Mouse (Mus musculus) forebrain, postnatal 0 days (tissue): ENCODE measurements around the gene Peli3. TPM values are rescaled to one million over a fixed set of nuclear protein-coding genes. Genes with fewer than 3 reads are reported as not detected.

ENCODE experiments used
- ATAC-seq: fragments of 200-750 bp; cut with Nextera tagmentation; 2 replicates; pipeline ENCODE4 v1.8.0; 2017; ENCODE audit warnings: mild to moderate bottlenecking, moderate library complexity
- DNase-seq: peaks from one replicate; pipeline ENCODE4 v3.0.0-alpha.2; 2015
- H3K27ac ChIP-seq: fragments of 300-500 bp; sonication (generic); 2 replicates; pipeline ENCODE4 v1.5.1; 2014; ENCODE audit warnings: low read depth, mild to moderate bottlenecking, antibody characterized with exemption, low read length, moderate library complexity, mixed read lengths
- H3K27me3 ChIP-seq: fragments of 300-500 bp; sonication (generic); 2 replicates; pipeline ENCODE4 v1.6.1; 2014; ENCODE audit warnings: mild to moderate bottlenecking, low read length, mixed read lengths; ENCODE audit not compliant: insufficient read depth
- H3K36me3 ChIP-seq: fragments of 300-500 bp; sonication (generic); 2 replicates; pipeline ENCODE4 v1.6.1; 2014; ENCODE audit warnings: mild to moderate bottlenecking, moderate library complexity; ENCODE audit not compliant: insufficient read depth
- H3K4me1 ChIP-seq: fragments of 300-500 bp; sonication (generic); 2 replicates; pipeline ENCODE4 v1.6.1; 2014; ENCODE audit warnings: antibody characterized with exemption; ENCODE audit not compliant: insufficient read depth
- H3K4me2 ChIP-seq: fragments of 300-500 bp; sonication (generic); 2 replicates; pipeline ENCODE4 v1.6.1; 2014; ENCODE audit warnings: low read depth, mild to moderate bottlenecking, moderate library complexity
- H3K4me3 ChIP-seq: fragments of 300-500 bp; sonication (generic); 2 replicates; pipeline ENCODE4 v1.5.1; 2014; ENCODE audit warnings: low read depth, low read length, mixed read lengths
- H3K9ac ChIP-seq: fragments of 300-500 bp; sonication (generic); 2 replicates; pipeline ENCODE4 v1.6.1; 2014; ENCODE audit warnings: mild to moderate bottlenecking
- H3K9me3 ChIP-seq: fragments of 300-500 bp; sonication (generic); 2 replicates; pipeline ENCODE4 v1.6.1; 2016; ENCODE audit warnings: low read length
- CTCF ChIP-seq: sonication (generic); IDR thresholded peaks from 2 replicates; pipeline ENCODE4 v1.5.1; 2016; ENCODE audit warnings: antibody characterized with exemption, control low read depth, low read depth
- WGBS: fragments of 180-500 bp; shearing (Covaris S2); extraction: QIAGEN DNeasy Blood & Tissue Kit; methylation state at CpG from one replicate; pipeline ENCODE4 v1.1.7; 2014; 5-methylcytosine and 5-hydroxymethylcytosine counted together
- polyA plus RNA-seq: library from polyadenylated mRNA; unstranded; fragments of >200 nt; fragmentation: Nextera tagmentation; extraction: Ambion mirVana; gene quantifications from 2 replicates; pipeline ENCODE4 v1.2.1, GENCODE M21; 2015
- total RNA-seq: library from RNA; depleted of rRNA; stranded (reverse); fragments of >200 nt; gene quantifications from 2 replicates; pipeline ENCODE4 v1.2.3, GENCODE M21; 2014

Gene Peli3
- total and polyA plus RNA-seq, 2 experiments from 2014 or later: 10.9 to 11.5 TPM

DNA sequence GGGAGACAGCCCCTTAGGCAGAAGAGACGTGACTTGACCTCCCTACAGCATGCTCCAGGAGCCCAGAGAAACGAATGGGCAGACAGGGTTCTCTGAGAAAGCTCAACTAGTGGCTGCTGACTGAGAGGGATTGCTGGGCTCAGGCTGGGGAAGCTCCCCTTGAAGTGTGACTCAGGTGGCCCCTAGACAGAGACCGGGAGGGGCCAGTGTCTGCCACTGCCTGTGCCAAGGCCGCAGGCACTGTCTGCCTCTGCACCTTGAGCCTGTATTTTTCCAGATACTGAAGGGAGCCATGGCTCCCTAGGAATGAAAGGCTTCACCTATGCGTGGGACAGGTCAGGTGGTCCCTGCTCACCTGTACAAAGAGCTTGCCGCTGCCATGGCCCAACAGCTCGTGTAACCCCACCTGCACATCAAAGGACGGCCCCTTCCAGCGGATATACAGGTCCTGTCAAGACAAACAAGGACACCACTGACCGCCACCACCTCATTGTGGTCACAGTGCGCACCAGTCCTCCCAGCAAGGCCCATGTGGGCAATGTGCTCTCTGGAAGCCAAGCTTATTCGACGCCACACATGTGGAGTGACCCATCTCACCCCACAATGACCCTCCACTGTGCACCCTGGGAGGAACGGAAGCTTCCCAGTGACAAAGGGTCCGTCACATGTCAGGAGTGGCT, 26.9 kb downstream of the Peli3 start:
- Histone ChIP-seq H3K27me3 (no peaks in the 10 kb centered on the region), H3K4me3 (no peak overlapping the region), H3K4me2 (no peak overlapping the region), H3K9me3 (no peaks in the 10 kb centered on the region), H3K27ac (no peak overlapping the region), H3K4me1 (no peaks in the 10 kb centered on the region), H3K9ac (no peak overlapping the region), H3K36me3 (peaks cover 96% of the 10 kb centered on the region)
- 94% methylated on average over 15 of the region's 15 CpGs for whole genome bisulfite sequencing
- TF ChIP-seq CTCF: no peak
- no peak for DNase-seq
- no peak for ATAC-seq

DNA sequence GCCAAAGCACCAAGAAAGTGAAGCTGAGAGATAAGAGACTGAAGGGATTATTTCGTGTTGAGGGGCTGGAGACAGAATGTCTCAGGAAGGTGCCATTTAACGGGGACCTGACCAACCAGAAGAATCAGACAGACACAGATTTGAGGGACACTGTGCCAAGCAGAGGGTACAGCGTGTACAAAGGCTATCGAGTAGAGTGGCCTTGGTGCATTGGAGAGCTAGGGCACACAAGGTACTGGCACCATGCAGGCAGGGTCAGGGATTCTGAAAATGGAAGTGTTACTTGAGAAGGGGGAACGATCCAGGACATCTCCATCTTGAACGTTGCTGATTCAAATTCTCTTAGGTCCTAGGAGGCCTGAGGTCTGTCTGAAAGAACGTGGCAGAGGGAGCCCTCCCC, 33.6 kb downstream of the Peli3 start:
- Histone ChIP-seq H3K27me3 (no peaks in the 10 kb centered on the region), H3K9ac (no peak overlapping the region), H3K27ac (no peak overlapping the region), H3K4me2 (no peak overlapping the region), H3K4me1 (no peaks in the 10 kb centered on the region; the same call in 1 of the 2 replicates), H3K9me3 (no peaks in the 10 kb centered on the region), H3K4me3 (no peak overlapping the region), H3K36me3 (peaks cover 57% of the 10 kb centered on the region)
- no peak for TF ChIP-seq CTCF
- DNase-seq (no peak), ATAC-seq (no peak)
- WGBS: 95% methylated on average over 7 of the region's 7 CpGs

DNA sequence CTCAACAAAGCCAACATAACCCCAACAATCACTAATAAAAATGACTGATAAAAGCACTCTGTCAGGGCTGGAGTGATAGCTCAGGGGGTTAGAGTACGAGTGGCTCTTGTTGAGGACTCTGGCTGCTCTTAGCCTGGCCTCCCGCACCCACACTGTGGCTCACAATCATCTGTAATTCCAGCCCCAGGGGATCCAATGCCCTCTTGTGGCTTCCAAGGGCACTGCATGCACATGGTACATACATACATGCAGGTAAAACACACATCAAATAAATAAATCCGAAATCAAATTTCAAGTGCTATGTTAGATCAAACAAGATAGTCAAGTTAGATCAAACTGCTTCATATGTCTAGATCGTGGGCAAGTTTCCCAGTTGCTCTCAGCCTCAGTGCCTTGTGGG, 34.8 kb downstream of the Peli3 start:
- Histone ChIP-seq H3K36me3 (peaks cover 47% of the 10 kb centered on the region), H3K27me3 (no peaks in the 10 kb centered on the region), H3K4me2 (no peak overlapping the region), H3K27ac (no peak overlapping the region), H3K9me3 (no peaks in the 10 kb centered on the region), H3K4me1 (no peaks in the 10 kb centered on the region; the same call in 1 of the 2 replicates), H3K4me3 (no peak overlapping the region), H3K9ac (no peak overlapping the region)
- TF ChIP-seq CTCF: peak; percentile 76
- DNase-seq: peak; percentile 29
- WGBS: 75% methylated on average over 4 of the region's 4 CpGs
- no peak for ATAC-seq

DNA sequence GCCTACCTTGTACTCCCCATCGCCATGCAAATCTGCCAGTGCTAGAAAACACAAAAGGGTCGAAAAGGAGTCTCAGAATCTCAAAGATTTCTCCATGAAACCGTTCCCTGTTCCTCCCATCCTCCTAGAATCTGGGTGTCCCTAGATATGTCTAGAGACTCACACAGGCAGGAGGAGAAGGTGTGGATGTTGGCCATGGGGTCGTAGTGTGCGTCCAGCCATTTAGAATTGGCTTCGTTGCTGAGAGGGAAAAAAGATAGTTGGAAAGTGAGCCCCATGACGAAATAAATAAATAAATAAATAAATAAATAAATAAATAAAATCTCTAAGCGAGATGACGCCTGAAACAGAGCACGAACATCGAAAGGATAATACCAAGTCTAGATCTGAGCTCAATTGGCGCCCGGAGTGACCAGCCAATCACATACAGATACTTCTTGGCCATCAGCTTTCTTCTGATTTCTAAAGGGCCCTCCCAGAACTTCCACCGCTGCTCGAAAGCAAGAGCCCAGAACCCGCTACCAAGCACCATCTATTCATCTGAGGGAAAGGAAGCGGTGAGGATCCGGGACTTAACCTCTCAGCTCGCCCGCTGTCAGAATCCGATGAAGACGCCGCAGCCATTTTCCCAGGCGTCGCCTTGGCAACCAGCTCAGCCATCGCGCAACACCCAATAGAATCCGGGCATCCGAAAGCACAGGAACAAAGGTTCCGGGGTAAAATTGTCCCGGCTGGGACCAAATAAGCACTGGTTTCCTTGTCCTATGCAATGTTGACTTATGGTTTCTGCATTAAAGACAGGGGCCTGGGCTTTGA, 36.7 kb downstream of the Peli3 start, which contains the start of gene Bbs1:
Bbs1 (minus strand) TSS at position 650 of the 816 bp plus-strand sequence.
- 7% methylated on average over 31 of the region's 31 CpGs for WGBS
- peak; percentile 94 for DNase-seq
- no peak for TF ChIP-seq CTCF
- no peaks in the 10 kb centered on the region; the same call in 1 of the 2 replicates for H3K4me1 ChIP-seq
- H3K9me3 ChIP-seq: no peaks in the 10 kb centered on the region
- ATAC-seq: peak; percentile 91
- H3K27me3 ChIP-seq: no peaks in the 10 kb centered on the region
- peak within 1 kb of the TSS; percentile 52 for H3K4me2 ChIP-seq
- H3K27ac ChIP-seq: peak within 1 kb of the TSS; percentile 84
- peak within 1 kb of the TSS; percentile 71 for H3K4me3 ChIP-seq
- peak within 1 kb of the TSS; percentile 64 for H3K9ac ChIP-seq
- H3K36me3 ChIP-seq: peaks cover 38% of the 10 kb centered on the region

DNA sequence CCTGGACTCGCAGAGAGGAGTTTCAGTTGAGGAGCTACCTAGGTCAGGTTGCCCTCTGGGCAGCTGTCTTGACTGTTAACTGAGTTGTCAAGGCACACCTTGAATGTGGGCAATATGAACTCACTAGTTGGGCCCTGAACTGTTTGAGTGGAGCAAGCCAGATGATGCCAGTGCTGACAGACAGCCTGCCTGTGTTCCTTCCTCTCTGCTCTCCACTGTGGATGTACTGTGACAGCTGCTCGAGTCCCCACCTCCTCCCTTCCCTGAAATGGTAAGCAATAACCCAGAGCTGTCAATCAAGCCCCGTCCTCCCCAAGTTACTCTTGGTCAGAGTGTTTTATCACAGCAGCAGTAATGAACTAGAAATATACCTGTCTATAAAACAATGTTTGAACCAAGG, 43.0 kb downstream of the Peli3 start:
- no peak for ATAC-seq

DNA sequence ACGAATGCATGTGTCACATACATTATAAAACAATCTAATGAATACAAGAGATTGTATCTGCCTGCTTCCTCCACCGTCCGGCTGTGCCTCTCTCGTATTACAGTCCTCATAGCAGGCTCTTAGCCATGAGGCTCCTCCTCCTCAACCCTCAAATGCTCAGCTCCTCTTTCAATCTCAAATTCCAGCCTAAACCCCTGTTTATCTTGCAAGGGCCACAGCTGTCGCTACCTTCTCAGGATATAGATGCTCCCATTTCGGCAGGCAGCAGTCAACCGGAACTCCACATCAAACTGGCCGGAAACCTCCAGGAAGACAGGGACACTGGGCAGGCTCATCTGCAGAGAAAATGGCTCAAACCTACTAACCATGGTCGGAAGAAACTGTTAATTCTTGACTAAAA, 44.0 kb downstream of the Peli3 start:
- H3K4me2 ChIP-seq: no peak overlapping the region
- H3K9me3 ChIP-seq: no peaks in the 10 kb centered on the region
- H3K9ac ChIP-seq: no peak overlapping the region
- TF ChIP-seq CTCF: no peak
- no peak overlapping the region for H3K27ac ChIP-seq
- ATAC-seq (no peak), DNase-seq (no peak)
- H3K4me3 ChIP-seq: no peak overlapping the region
- peaks cover 49% of the 10 kb centered on the region for H3K36me3 ChIP-seq
- H3K4me1 ChIP-seq: no peaks in the 10 kb centered on the region
- WGBS: 83% methylated on average over 9 of the region's 9 CpGs
- H3K27me3 ChIP-seq: no peaks in the 10 kb centered on the region

More for the DNA sequence above, 43.0 kb downstream of the Peli3 start:
- DNase-seq: no peak
- no peaks in the 10 kb centered on the region for H3K4me1 ChIP-seq
- H3K4me3 ChIP-seq: no peak overlapping the region
- no peaks in the 10 kb centered on the region for H3K9me3 ChIP-seq
- no peak overlapping the region for H3K27ac ChIP-seq
- no peak for TF ChIP-seq CTCF
- WGBS: 84% methylated on average over 3 of the region's 3 CpGs
- no peaks in the 10 kb centered on the region for H3K27me3 ChIP-seq
- H3K9ac ChIP-seq: no peak overlapping the region
- H3K36me3 ChIP-seq: peaks cover 44% of the 10 kb centered on the region
- no peak overlapping the region for H3K4me2 ChIP-seq
